Mouse (Mus musculus) liver, postnatal 0 days (tissue): ENCODE measurements around the gene Olfr549. TPM values are rescaled to one million over a fixed set of nuclear protein-coding genes. Genes with fewer than 3 reads are reported as not detected.

ENCODE experiments used
- ATAC-seq: fragments of 200-750 bp; cut with Nextera tagmentation; 2 replicates; pipeline ENCODE4 v1.8.0; 2017; ENCODE audit warnings: mild to moderate bottlenecking, moderate library complexity
- DNase-seq: peaks from one replicate; pipeline ENCODE4 v3.0.0-alpha.2; 2016
- H3K27ac ChIP-seq: fragments of 300-500 bp; sonication (generic); 2 replicates; pipeline ENCODE4 v1.5.1; 2014; ENCODE audit warnings: antibody characterized with exemption, moderate library complexity, mild to moderate bottlenecking, low read depth
- H3K27me3 ChIP-seq: fragments of 300-500 bp; sonication (generic); 2 replicates; pipeline ENCODE4 v1.6.1; 2014; ENCODE audit warnings: low read length, control low read depth, mixed read lengths; ENCODE audit not compliant: insufficient read depth
- H3K36me3 ChIP-seq: fragments of 300-500 bp; sonication (generic); replicated peaks from 2 replicates; pipeline ENCODE4 v1.6.1; 2014; ENCODE audit warnings: mild to moderate bottlenecking, control low read depth, low read length, moderate library complexity, mixed read lengths; ENCODE audit not compliant: insufficient read depth
- H3K4me1 ChIP-seq: fragments of 300-500 bp; sonication (generic); 2 replicates; pipeline ENCODE4 v1.6.1; 2014; ENCODE audit warnings: antibody characterized with exemption, mild to moderate bottlenecking, control low read depth; ENCODE audit not compliant: insufficient read depth
- H3K4me2 ChIP-seq: fragments of 300-500 bp; sonication (generic); 2 replicates; pipeline ENCODE4 v1.6.1; 2014; ENCODE audit warnings: low read depth, mild to moderate bottlenecking, low read length, moderate library complexity, mixed read lengths
- H3K4me3 ChIP-seq: fragments of 300-500 bp; sonication (generic); 2 replicates; pipeline ENCODE4 v1.5.1; 2014; ENCODE audit warnings: low read depth, low read length
- H3K9ac ChIP-seq: fragments of 300-500 bp; sonication (generic); replicated peaks from 2 replicates; pipeline ENCODE4 v1.6.1; 2014; ENCODE audit warnings: mild to moderate bottlenecking, moderate library complexity
- H3K9me3 ChIP-seq: fragments of 300-500 bp; sonication (generic); 2 replicates; pipeline ENCODE4 v1.6.1; 2016; ENCODE audit warnings: mild to moderate bottlenecking, control low read depth, low read length, mixed read lengths
- CTCF ChIP-seq: sonication (generic); IDR thresholded peaks from 2 replicates; pipeline ENCODE4 v1.5.1; 2016; ENCODE audit warnings: antibody characterized with exemption, low read depth
- EP300 ChIP-seq: IDR thresholded peaks from 2 replicates; pipeline ENCODE4 v1.6.1; 2016; ENCODE audit warnings: antibody characterized with exemption, low read depth, mild to moderate bottlenecking
- WGBS: fragments of 180-500 bp; shearing (Covaris S2); extraction: QIAGEN DNeasy Blood & Tissue Kit; methylation state at CpG from one replicate; pipeline ENCODE4 v1.1.7; 2014; ENCODE audit not compliant: insufficient replicate concordance; 5-methylcytosine and 5-hydroxymethylcytosine counted together
- polyA plus RNA-seq: library from polyadenylated mRNA; unstranded; fragments of >200 nt; fragmentation: Nextera tagmentation; extraction: Ambion mirVana; gene quantifications from 2 replicates; pipeline ENCODE4 v1.2.1, GENCODE M21; 2015

Gene Olfr549
- polyA plus RNA-seq, 1 experiment from 2014 or later = not detected

DNA sequence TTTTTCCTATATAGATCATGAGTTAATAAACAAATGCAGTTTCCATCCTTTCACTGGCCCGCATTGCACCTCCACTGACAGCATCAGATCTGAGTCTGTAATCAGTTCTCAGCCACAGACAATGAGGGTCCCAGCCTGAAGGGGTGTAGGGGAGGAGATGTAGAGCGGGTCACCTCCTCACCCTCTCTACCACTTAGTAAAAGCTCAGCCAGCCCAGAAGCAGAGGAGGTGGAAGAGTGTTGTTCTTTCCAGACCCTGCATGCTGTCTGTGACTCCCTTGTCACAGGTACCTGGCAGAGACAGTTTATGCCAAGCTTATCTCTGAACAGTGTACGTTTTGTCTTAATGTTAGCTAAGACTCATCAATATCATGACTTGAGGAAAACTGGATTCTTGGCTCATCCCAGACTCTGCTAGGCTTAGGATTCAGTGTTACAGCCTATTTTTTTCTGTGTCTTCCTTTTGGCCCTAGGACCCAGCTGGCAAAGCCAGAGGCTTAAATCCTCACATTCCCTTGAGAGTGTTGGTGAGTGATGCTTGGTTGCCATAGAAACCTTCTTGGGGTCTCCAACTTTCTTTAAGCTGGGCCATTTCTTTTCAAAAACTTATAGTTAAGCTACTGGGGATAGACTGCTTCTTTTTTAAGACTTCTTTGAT is 23.6 kb downstream of the Olfr549 start:
- H3K9ac ChIP-seq = no peak overlapping the region
- H3K4me3 ChIP-seq = no peak overlapping the region
- no peaks in the 10 kb centered on the region for H3K4me1 ChIP-seq
- no peak overlapping the region for H3K27ac ChIP-seq
- no peaks in the 10 kb centered on the region for H3K36me3 ChIP-seq
- H3K9me3 ChIP-seq = no peaks in the 10 kb centered on the region
- 61% methylated on average over 3 of the region's 3 CpGs for WGBS
- no peak for TF ChIP-seq CTCF
- TF ChIP-seq EP300 = no peak
- DNase-seq (no peak), ATAC-seq (no peak)
- H3K4me2 ChIP-seq = no peak overlapping the region
- no peaks in the 10 kb centered on the region for H3K27me3 ChIP-seq

- H3K4me2 ChIP-seq = no peak overlapping the region
- TF ChIP-seq CTCF (no peak), EP300 (no peak)
- no peak for DNase-seq
- H3K9me3 ChIP-seq = no peaks in the 10 kb centered on the region
- WGBS = 31% methylated on average over 6 of the region's 6 CpGs
- no peak overlapping the region for H3K4me3 ChIP-seq
- H3K4me1 ChIP-seq = no peaks in the 10 kb centered on the region
- H3K9ac ChIP-seq = no peak overlapping the region
- no peaks in the 10 kb centered on the region for H3K27me3 ChIP-seq
- no peak overlapping the region for H3K27ac ChIP-seq
- ATAC-seq = no peak
- no peaks in the 10 kb centered on the region for H3K36me3 ChIP-seq
These were observed 26.3 kb downstream of the Olfr549 start for GRCm38 (mm10) chr7:102575998-102576397.

DNA sequence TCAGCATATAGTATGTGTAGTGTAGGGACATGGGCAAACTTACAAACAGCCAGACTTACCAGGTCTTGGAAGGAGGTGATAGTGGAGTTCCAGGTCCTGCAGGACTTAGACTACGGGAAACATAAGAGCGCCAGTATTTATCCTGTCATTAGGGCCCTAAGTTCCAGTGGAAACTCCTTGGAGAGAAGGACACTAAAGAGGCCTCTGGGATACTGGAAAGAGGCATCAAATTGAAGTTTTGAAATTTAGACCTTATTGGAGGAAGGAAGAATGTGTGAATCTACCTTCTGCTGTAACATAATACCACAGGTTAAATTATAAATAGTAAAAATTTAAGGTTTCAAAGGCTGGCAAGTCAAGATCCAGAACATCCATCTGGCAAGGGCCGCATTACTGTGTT is 42.1 kb downstream of the Olfr549 start, which contains the start of gene Olfr551:
Gene Olfr551, minus strand, starts transcription at position 101 of the 400 bp plus-strand sequence.
- Histone ChIP-seq H3K9ac (no peak within 1 kb of the TSS), H3K4me3 (no peak within 1 kb of the TSS), H3K27ac (no peak within 1 kb of the TSS), H3K9me3 (no peaks in the 10 kb centered on the region), H3K36me3 (no peaks in the 10 kb centered on the region), H3K4me1 (no peaks in the 10 kb centered on the region), H3K27me3 (no peaks in the 10 kb centered on the region), H3K4me2 (no peak within 1 kb of the TSS)
- TF ChIP-seq CTCF (no peak), EP300 (no peak)
- DNase-seq (no peak), ATAC-seq (no peak)
- 79% methylated on average over 3 of the region's 3 CpGs for WGBS

GRCm38 (mm10) chr7:102597378-102598031 is 47.8 kb downstream of the Olfr549 start, which contains the start of gene Olfr552:
Gene Olfr552, plus strand, starts transcription at chr7:102597770.
- DNase-seq = no peak
- no peak within 1 kb of the TSS for H3K4me2 ChIP-seq
- no peaks in the 10 kb centered on the region for H3K9me3 ChIP-seq
- ATAC-seq = no peak
- H3K4me3 ChIP-seq = no peak within 1 kb of the TSS
- H3K27me3 ChIP-seq = no peaks in the 10 kb centered on the region
- H3K27ac ChIP-seq = no peak within 1 kb of the TSS
- no peak within 1 kb of the TSS for H3K9ac ChIP-seq
- H3K36me3 ChIP-seq = no peaks in the 10 kb centered on the region
- TF ChIP-seq CTCF (no peak), EP300 (no peak)
- 33% methylated on average over 1 of the region's 1 CpGs for WGBS
- no peaks in the 10 kb centered on the region for H3K4me1 ChIP-seq

Other genes starting within 250 kb of the Olfr549 start
- gene Rrm1, start 108.2 kb upstream of the Olfr549 start, polyA plus RNA-seq = 55.9 and 66.4 TPM in 2 replicates
- gene Olfr543, start 68.2 kb upstream of the Olfr549 start, polyA plus RNA-seq = 0.12 and 0.19 TPM in 2 replicates
- 0.04 and 0.06 TPM in 2 replicates for gene Olfr544, start 61.6 kb upstream of the Olfr549 start, polyA plus RNA-seq
- not detected in 2 replicates for gene Olfr545, start 50.3 kb upstream of the Olfr549 start, polyA plus RNA-seq
- not detected in 2 replicates for gene Olfr547, start 15.1 kb upstream of the Olfr549 start, polyA plus RNA-seq
- gene Olfr548-ps1, start 9.0 kb upstream of the Olfr549 start, polyA plus RNA-seq = not detected in 2 replicates
- 0.42 and 0.64 TPM in 2 replicates for gene Trim21, start 15.6 kb downstream of the Olfr549 start, polyA plus RNA-seq
- not detected in 2 replicates for gene Olfr550, start 21.6 kb downstream of the Olfr549 start, polyA plus RNA-seq
- not detected in 2 replicates for gene Olfr551, start 42.0 kb downstream of the Olfr549 start, polyA plus RNA-seq
- not detected in 2 replicates for gene Olfr552, start 47.9 kb downstream of the Olfr549 start, polyA plus RNA-seq
- not detected in 2 replicates for gene Olfr553, start 68.3 kb downstream of the Olfr549 start, polyA plus RNA-seq
- gene Olfr554, start 88.6 kb downstream of the Olfr549 start, polyA plus RNA-seq = not detected in 2 replicates
- not detected in 2 replicates for gene Olfr555, start 109.0 kb downstream of the Olfr549 start, polyA plus RNA-seq
- not detected in 2 replicates for gene Olfr556, start 115.0 kb downstream of the Olfr549 start, polyA plus RNA-seq
- gene Trim68, start 137.5 kb downstream of the Olfr549 start, polyA plus RNA-seq = 1.4 and 1.7 TPM in 2 replicates
- not detected in 2 replicates for gene Olfr557, start 146.0 kb downstream of the Olfr549 start, polyA plus RNA-seq
- gene Olfr558, start 152.3 kb downstream of the Olfr549 start, polyA plus RNA-seq = 0.04 TPM in 1 of 2 replicates, not detected in the other
- gene Olfr33, start 169.2 kb downstream of the Olfr549 start, polyA plus RNA-seq = not detected in 2 replicates
- not detected in 2 replicates for gene Olfr559, start 177.6 kb downstream of the Olfr549 start, polyA plus RNA-seq
- gene Olfr560, start 209.5 kb downstream of the Olfr549 start, polyA plus RNA-seq = not detected in 2 replicates
- gene Olfr78, start 209.6 kb downstream of the Olfr549 start, polyA plus RNA-seq = 0.04 TPM in 1 of 2 replicates, not detected in the other
- not detected in 2 replicates for gene Olfr561, start 221.4 kb downstream of the Olfr549 start, polyA plus RNA-seq